Mouse (Mus musculus) bone marrow, adult 2 months (tissue): ENCODE data around the gene Lyrm2. TPM values are rescaled to one million over a fixed set of nuclear protein-coding genes. Genes with fewer than 3 reads are reported as not detected.

ENCODE experiments used
- H3K27ac ChIP-seq: fragments of 200-500 bp; 2 replicates; pipeline ENCODE4 v1.5.1; 2012; ENCODE audit warnings: low read depth, mild to moderate bottlenecking, control low read depth, inconsistent platforms, low read length; ENCODE audit not compliant: control insufficient read depth, poor library complexity, insufficient read depth
- H3K4me1 ChIP-seq: fragments of 200-500 bp; 2 replicates; pipeline ENCODE4 v1.6.1; 2011; ENCODE audit warnings: low read length; ENCODE audit not compliant: control insufficient read depth, insufficient read depth
- H3K4me3 ChIP-seq: fragments of 200-500 bp; replicated peaks from 2 replicates; pipeline ENCODE3; 2011; ENCODE audit warnings: mild to moderate bottlenecking, low read depth, low read length, control low read depth; ENCODE audit not compliant: control insufficient read depth
- CTCF ChIP-seq: fragments of 200-500 bp; IDR thresholded peaks from 2 replicates; pipeline ENCODE4 v1.5.1; 2011; ENCODE audit warnings: low read length, control low read depth; ENCODE audit not compliant: control insufficient read depth, insufficient read depth
- POLR2A ChIP-seq: fragments of 200-500 bp; IDR thresholded peaks from 2 replicates; pipeline ENCODE4 v1.6.1; 2011; ENCODE audit warnings: low read depth, mild to moderate bottlenecking, control low read depth, low read length, borderline replicate concordance; ENCODE audit not compliant: control insufficient read depth
- WGBS: fragments of 180-500 bp; shearing (Covaris S2); methylation state at CpG from one replicate; pipeline ENCODE4 v1.1.7; 2018; 5-methylcytosine and 5-hydroxymethylcytosine counted together
- polyA plus RNA-seq: library from polyadenylated mRNA; stranded (reverse); fragments of >200 nt; gene quantifications from 2 replicates; pipeline ENCODE4 v1.2.4, GENCODE M21; 2011; ENCODE audit warnings: low replicate concordance; ENCODE audit not compliant: missing spikeins, insufficient read depth, insufficient read length

Gene Lyrm2
- 15.8 and 19.0 TPM in 2 replicates for polyA plus RNA-seq

GRCm38 (mm10) chr4:32799966-32800576 is at the start of gene Lyrm2:
Gene Lyrm2, plus strand, starts transcription at chr4:32800253.
- H3K4me1 ChIP-seq = no peaks in the 10 kb centered on the region; the same call in 1 of the 2 replicates
- H3K4me3 ChIP-seq = peak within 1 kb of the TSS; percentile 97
- H3K27ac ChIP-seq = peak within 1 kb of the TSS; percentile 99
- under 1% methylated on average over 53 of the region's 53 CpGs for WGBS
- no peak for TF ChIP-seq CTCF
- TF ChIP-seq POLR2A = peak; percentile 89

GRCm38 (mm10) chr4:32750711-32751110 is 49.3 kb upstream of the Lyrm2 start:
- 85% methylated on average over 1 of the region's 1 CpGs for WGBS
- Histone ChIP-seq H3K4me1 (no peaks in the 10 kb centered on the region), H3K27ac (no peak overlapping the region), H3K4me3 (no peak overlapping the region)
- TF ChIP-seq CTCF (no peak), POLR2A (no peak)

- H3K27ac ChIP-seq = no peak overlapping the region
- no peak overlapping the region for H3K4me3 ChIP-seq
- TF ChIP-seq POLR2A = no peak
- TF ChIP-seq CTCF = no peak
- WGBS = 72% methylated on average over 2 of the region's 2 CpGs
- H3K4me1 ChIP-seq = no peaks in the 10 kb centered on the region
Measured at GRCm38 (mm10) chr4:32757430-32757829, 42.6 kb upstream of the Lyrm2 start.

GRCm38 (mm10) chr4:32767471-32767870 is 32.6 kb upstream of the Lyrm2 start:
- WGBS = 86% methylated on average over 7 of the region's 7 CpGs

GRCm38 (mm10) chr4:32768046-32768445 is 32.0 kb upstream of the Lyrm2 start:
- no peak overlapping the region for H3K4me3 ChIP-seq
- H3K27ac ChIP-seq = no peak overlapping the region
- H3K4me1 ChIP-seq = peaks cover 2% of the 10 kb centered on the region
- TF ChIP-seq POLR2A (no peak), CTCF (no peak)
- 15% methylated on average over 10 of the region's 10 CpGs for WGBS

More at GRCm38 (mm10) chr4:32767471-32767870, 32.6 kb upstream of the Lyrm2 start:
- Histone ChIP-seq H3K27ac (no peak overlapping the region), H3K4me3 (no peak overlapping the region), H3K4me1 (peaks cover 2% of the 10 kb centered on the region)
- TF ChIP-seq POLR2A = no peak

GRCm38 (mm10) chr4:32770284-32770810 is 29.7 kb upstream of the Lyrm2 start:
- H3K27ac ChIP-seq = no peak overlapping the region
- peaks cover 2% of the 10 kb centered on the region for H3K4me1 ChIP-seq
- WGBS = 90% methylated on average over 7 of the region's 7 CpGs
- H3K4me3 ChIP-seq = no peak overlapping the region
- TF ChIP-seq POLR2A (no peak), CTCF (peak; percentile 14; the same call in 1 of the 2 replicates)

DNA sequence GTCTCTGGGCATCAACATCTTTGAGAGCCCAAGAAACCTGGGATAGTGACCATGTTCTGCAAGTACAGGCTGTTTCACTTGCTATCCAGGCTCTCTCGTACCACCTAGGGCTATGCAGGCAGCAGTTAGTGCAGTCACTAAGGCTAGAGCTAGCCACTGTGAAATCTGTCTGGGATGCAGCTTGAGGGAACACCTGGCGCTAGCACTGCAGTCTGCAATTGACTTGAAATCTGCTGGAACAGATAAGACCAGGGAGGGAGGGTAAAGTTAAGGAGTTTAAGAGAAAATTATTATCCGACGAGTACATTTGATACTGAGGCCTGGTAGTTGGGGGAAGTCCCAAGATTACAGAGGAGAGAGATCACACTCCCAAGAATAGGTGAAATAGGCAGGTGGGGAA is 20.1 kb upstream of the Lyrm2 start:
- TF ChIP-seq CTCF (no peak), POLR2A (no peak)
- no peaks in the 10 kb centered on the region for H3K4me1 ChIP-seq
- H3K27ac ChIP-seq = no peak overlapping the region
- WGBS = 72% methylated on average over 4 of the region's 4 CpGs
- no peak overlapping the region for H3K4me3 ChIP-seq

DNA sequence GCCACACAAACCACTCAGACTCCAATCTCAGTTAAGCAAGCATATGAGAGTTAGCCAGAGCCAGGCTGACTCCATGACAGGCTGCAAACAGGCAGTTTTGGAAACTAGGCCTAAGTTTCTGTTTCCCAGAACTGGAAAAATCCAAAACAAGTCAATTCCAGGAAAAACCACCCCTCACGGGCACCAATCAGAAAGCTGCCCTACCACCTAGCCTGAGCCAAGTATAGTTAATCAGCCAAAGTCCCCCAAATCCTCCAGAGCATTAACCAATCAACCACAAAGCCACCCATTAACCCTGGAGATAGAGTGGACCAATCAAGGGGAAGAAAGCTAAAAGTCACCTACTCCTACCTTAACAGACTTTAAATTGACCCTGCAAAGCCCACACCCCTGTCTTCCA is 12.9 kb upstream of the Lyrm2 start:
- Histone ChIP-seq H3K4me1 (no peaks in the 10 kb centered on the region), H3K4me3 (no peak overlapping the region), H3K27ac (no peak overlapping the region)
- 94% methylated on average over 1 of the region's 1 CpGs for WGBS
- no peak for TF ChIP-seq POLR2A
- TF ChIP-seq CTCF = no peak
